Mouse (Mus musculus): ENCODE measurements at regions not wholly inside any gene's neighbourhood (a gene's known extent, or its start where the extent isn't known, plus 50 kb on each side); places are given as distances from the start of the nearest gene placed in this dataset.

DNA sequence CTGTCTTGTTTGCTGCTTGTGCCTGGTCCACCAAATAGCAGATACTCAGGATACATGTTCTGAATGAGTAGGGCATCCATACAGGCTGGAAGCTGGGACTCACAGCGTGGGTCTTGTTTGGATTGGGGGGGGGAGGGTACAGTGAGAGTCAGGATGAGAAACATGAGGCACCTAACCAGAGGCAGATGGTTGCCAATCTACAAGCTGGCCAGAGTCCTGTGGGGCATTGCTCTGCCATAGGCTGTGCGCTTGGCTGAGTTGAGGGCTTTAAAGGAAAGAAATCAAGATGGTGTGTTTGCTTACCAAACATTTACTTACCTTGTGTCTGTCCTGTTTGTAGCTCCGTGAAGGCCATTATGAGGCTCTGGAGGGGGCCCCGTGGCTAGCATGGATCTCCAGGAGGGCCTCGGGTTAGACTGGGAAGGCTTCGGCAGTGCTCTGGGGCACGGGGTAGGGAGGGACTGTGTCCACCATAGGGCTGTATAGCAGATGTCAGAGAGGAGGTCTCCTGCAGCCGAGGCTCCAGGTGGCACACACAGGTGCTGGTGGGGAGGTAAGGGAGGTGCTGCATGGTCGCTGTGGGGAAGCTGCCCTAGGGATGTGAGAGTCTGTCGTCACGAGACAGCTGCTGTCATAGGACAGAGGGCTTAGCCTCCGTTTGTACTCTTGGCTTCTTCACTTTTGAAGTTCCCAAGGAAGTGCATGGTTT is 70.7 kb upstream of the Id2 start:
- in situ Hi-C loops (cut with MboI, MseI): no loop called here

DNA sequence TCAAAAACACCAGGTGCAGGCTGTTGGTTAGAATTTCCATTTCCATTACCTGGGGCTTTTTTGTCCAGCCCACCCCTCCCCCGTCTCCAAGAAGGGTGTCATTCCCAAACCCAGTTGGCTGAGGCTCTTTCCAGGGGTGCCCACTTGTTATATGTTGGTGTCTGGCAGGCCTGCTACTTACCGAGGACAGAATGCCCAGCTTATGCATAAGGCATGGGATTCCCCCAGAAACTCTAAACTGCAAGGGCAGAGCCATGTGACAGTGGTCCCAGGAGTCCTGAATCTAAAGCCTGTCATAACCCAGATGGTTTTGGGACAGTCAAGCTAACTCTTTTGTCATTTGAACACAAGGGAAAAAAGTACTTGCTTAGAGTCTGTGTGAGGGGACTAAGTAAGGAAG is 69.6 kb upstream of the Id2 start:
- in situ Hi-C loops (cut with MboI, MseI): no loop called here

DNA sequence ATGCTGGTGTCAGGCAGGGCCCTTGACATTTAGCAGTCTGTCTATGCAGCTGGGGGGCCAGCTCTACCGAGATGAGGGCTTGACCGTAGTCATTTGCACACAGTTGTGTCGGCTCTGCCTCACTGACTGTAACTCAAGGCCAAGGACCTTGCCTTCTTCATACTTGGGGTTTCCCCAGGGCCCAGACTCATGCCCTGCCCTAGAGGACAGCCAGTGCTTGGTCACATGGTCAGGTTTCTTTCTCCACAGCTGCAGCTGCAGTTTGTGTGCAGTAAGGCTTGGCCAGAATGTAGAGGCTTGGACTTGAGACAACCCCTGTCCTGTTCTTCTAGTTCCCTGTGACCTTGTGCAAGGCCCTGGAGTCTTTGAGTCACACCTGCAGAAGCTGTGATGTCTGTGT is 68.7 kb upstream of the Id2 start:
- in situ Hi-C loops (cut with MboI, MseI): no loop called here

DNA sequence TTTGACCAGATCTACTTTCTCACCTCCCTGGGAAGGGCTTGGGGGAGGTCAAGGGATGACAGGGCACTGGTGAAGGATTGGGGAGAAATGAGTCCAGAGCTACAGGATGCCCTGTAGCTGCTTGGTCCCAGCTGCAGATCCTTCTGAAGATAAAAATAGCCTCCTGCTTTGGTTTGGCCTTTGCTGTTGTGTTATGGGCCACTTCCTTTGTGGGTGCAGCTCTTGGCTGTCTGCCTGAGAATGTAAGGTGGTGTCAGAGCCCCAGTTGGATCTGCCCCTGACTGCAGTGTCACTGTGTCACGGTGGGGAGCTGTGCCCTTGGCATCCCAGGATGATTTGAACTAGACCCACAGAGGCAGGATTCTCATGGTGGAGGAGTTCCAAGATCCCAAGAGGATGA is 67.8 kb upstream of the Id2 start:
- in situ Hi-C loops (cut with MboI, MseI): no loop called here

DNA sequence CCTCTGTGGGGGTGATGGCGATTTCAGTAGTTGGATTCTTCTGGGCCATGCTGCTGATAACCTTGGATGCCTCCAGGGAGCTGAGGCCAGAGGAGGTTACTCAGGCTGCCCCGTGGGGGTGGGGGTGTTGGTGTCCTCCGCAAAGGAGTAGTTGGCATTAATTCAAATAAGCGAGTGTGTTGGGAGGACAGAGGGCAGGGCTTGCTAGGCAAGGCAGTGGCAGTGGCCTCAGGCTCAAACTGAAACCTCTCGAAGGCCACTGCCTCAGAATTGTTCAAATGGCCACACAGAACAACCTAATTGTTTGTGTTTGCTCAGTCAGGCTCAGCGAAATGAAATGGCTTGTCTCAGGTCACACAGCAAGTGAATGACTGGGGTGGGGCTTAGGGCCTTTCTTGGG is 66.6 kb upstream of the Id2 start:
- in situ Hi-C loops (cut with MboI, MseI): no loop called here

DNA sequence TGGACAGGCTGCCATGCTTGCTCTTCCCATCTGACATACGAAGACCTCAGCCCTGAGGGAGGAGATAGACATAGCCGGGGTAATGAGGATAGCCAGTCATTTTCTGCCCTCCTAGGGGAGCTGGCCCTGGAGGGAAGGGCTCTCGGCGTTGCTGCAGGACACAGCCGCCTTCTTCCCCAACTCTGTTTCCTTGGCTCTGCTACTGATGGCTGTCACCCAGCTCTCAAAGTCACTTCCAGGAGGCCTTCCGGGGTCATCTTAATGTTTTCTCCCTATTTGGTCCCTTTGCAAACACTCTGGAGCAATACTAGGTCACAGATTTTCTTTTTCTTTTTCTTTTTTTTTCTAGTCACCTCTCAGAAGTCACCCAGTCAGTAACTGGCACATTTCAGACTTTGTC is 65.9 kb upstream of the Id2 start:
- in situ Hi-C loops (cut with MboI, MseI): no loop called here

DNA sequence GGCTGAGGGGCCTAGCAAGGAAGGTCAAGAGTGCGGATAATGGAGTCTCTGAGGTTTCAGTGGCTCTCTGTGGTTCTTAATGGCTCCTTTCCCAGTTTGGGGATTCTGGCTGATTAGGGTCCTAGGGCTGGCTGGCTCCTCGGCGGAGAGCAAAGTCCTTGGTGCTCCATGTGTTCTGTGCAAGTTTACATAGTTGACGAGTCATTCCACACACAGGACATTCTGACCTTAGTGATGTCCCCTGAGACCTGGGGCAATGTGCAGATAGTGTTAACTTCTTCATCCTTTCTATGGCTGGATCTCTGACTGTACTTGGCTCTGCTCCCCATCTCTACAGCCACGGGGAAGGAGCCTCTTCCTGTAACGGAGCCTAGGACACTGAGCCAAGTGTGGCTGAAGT is 65.0 kb upstream of the Id2 start:
- in situ Hi-C loops (cut with MboI, MseI): no loop called here

DNA sequence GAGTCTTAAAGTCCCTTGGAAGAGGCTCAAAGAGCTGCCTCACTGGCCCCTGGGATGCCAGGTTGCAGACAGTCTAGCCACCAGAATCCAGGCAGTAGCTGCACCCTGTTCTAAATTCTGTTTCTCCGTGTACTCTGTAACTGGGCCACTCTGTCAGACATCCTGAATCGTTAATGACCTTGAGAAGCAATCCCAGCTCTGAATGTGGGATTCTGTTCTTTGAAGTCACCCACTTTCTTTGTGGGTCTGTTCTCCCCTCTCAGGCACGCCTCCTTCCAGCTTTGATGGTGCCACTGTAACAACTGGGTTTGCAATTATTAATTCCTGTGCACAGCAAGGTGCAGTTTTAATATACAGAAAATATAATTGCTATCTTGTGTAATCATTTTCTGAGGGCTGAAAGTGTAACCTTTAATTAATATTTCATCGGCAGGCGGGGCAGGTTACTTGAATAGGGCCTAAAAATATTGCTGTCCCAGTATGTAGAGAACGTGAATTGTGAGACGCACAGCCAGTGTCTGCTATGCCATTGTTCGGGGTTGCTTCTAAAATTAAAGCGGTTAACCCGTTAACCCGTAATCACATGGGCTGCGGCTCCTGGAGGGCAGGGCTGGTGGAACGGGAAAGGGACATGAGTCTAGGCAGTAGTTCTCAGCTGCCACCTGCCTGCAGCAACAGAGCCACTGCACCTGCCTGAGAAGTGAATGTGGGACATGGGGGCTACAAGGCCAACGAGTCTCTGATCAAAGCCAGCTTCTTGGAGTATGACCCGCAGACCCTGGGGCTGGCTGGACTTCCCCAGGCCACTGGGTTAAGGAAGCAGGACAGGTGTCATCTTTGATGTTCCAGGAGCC is 64.3 kb upstream of the Id2 start:
- in situ Hi-C loops (cut with MboI, MseI): no loop called here

DNA sequence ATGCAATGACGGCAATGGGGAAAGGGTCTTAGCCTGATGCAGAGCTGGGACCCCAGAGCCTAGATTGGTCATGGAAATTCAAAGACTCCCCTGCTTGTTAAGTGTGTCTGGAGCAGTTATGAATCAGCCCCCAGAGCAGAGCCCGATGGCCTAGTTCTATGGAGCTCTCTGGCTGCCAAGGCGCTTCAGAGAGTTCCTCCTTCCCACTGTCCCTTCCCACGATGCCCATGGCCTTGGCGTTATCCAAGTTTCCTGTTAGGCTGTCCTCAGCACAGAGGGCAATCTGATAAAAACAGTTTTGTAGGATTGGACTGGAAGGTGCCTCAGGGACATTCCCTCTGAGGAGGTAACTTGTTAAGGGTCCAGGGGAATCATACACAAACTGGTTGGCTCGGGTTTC is 62.2 kb upstream of the Id2 start:
- in situ Hi-C loops (cut with MboI, MseI): no loop called here

DNA sequence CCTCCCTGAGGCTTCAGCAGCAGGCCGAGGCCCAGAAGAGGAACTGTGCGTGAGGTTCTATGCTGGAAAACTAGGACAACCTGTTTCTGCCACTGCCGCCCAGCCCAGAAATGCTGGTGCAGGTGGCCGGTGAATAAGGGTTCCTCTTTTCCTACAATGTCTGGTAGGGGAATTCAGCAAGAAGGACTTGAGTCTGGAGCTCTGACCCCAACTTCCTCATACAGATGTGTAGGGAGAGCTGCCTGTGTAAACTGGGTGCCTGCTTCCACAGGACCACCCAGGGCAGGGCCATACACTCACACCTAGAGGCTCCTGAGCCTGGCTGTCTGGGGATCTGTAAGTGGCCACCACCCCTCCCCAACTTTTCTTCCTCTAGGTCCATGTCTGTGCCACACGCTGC is 60.3 kb upstream of the Id2 start:
- in situ Hi-C loops (cut with MboI, MseI): no loop called here

DNA sequence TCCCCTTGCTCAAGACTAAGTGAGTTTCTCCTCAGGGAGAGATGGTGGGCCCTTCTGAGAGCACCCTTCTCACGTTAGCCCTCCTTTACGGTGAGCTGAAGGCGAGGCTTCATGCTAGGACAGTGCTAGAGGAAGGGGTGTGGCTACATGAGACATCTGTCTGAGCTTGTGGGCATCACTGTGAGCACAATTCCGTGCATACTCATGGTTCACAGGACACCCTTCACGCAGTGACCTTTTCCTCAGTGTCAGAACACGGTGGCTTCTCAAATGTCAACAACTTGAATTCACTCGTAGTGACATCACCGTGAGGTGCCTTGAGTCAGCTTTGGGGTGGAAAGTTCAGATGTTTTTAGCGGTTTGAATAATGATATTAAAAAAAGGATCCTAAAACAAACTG is 58.5 kb upstream of the Id2 start:
- in situ Hi-C loops (cut with MboI, MseI): no loop called here

DNA sequence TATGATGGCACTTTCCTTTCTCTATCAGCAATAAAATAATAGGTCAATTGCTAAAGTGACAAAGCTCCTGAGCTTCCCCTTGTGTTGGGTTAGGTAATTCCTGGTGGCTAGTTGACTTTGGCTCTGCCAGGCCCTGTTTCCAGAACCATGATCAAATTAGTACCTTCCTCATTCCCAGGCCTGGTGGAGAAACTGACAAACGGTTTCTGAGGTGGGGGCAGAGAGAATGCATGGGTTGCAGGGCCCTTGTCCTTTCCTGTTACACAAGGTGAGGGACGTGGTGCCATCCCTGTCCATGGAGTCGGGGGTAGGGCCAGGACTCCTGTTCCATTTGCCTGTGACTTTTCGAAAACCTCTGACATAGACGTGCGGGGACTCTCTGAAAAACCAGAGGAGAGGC is 51.2 kb upstream of the Id2 start:
- in situ Hi-C loops (cut with MboI, MseI): loop anchor here (5.0 kb wide), 1 partner anchor 79 kb away; no protein-coding TSS in a partner anchor

Measured in T-helper 1 cell (primary cell).